ENCODE assay signal across 19 mouse cellular contexts in genomic region chr9:58838504-58838903, GRCm38 (mm10). TPM values are rescaled to one million over a fixed set of nuclear protein-coding genes. Genes with fewer than 3 reads are reported as not detected.
"Had no signal": no experiment of that assay in that cellular context is flagged by ENCODE, and none has a peak within 500 bp of the region (broad histone marks: within the 10 kb centered on the region; RNA-seq: fewer than 3 reads in every experiment).

No protein-coding gene starts in this region.

- H3K4me2 ChIP-seq: kidney, embryonic 15.5 days; liver, embryonic 13.5 days; midbrain, embryonic 11.5 days; stomach, embryonic 15.5 days had no signal

- H3K9me3 ChIP-seq: kidney, embryonic 15.5 days; liver, embryonic 13.5 days; stomach, embryonic 15.5 days had no signal

- H3K27ac ChIP-seq: kidney, embryonic 15.5 days; left cerebral cortex, adult 2 months; liver, embryonic 13.5 days; stomach, embryonic 15.5 days had no signal

- DNase-seq: kidney, postnatal 10 days; kidney, postnatal 36 days; layer of hippocampus, postnatal 36 days; liver, embryonic 13.5 days; lung, adult 2 months; lung, postnatal 14 days; lung, postnatal 4 days; midbrain, embryonic 14.5 days; retina, postnatal 1 day; right cerebral cortex, postnatal 25 days; spleen, adult 18-20 months; thymus, adult 18-20 months; thymus, postnatal 4 days had no signal

- H3K36me3 ChIP-seq: kidney, embryonic 15.5 days; liver, embryonic 13.5 days; stomach, embryonic 15.5 days had no signal

- H3K27me3 ChIP-seq: liver, embryonic 13.5 days; stomach, embryonic 15.5 days had no signal

- H3K9ac ChIP-seq: kidney, embryonic 15.5 days; liver, embryonic 13.5 days; stomach, embryonic 15.5 days had no signal

- H3K4me1 ChIP-seq: liver, embryonic 13.5 days; stomach, embryonic 15.5 days had no signal

- H3K4me3 ChIP-seq: kidney, embryonic 15.5 days; left cerebral cortex, adult 2 months; liver, embryonic 13.5 days; stomach, embryonic 15.5 days had no signal

RNA-seq across cellular contexts. Expression of gene Hcn4, which starts 15.3 kb away (rescaled TPM):
- polyA plus RNA-seq: liver, adult 2 months; liver, embryonic 13.5 days; liver, embryonic 16.5 days had no signal
